Mouse (Mus musculus) lung, embryonic 15.5 days (tissue): Measurements from ENCODE around the gene Palld. TPM values are rescaled to one million over a fixed set of nuclear protein-coding genes. Genes with fewer than 3 reads are reported as not detected.

Experiments
- ATAC-seq: fragments of 200-750 bp; cut with Nextera tagmentation; 2 replicates; pipeline ENCODE4 v1.8.0; 2017; ENCODE audit warnings: moderate number of reproducible peaks, borderline replicate concordance; ENCODE audit not compliant: low FRiP score, low TSS enrichment; ENCODE audit errors: extremely low read depth
- H3K27ac ChIP-seq: fragments of 300-500 bp; sonication (generic); 2 replicates; pipeline ENCODE4 v1.5.1; 2015; ENCODE audit warnings: moderate library complexity, mild to moderate bottlenecking, inconsistent platforms
- H3K27me3 ChIP-seq: fragments of 300-500 bp; sonication (generic); 2 replicates; pipeline ENCODE4 v1.6.1; 2015; ENCODE audit warnings: inconsistent platforms
- H3K36me3 ChIP-seq: fragments of 300-500 bp; sonication (generic); 2 replicates; pipeline ENCODE4 v1.6.1; 2015; ENCODE audit warnings: inconsistent platforms
- H3K4me1 ChIP-seq: fragments of 300-500 bp; sonication (generic); 2 replicates; pipeline ENCODE4 v1.6.1; 2015; ENCODE audit warnings: inconsistent platforms
- H3K4me2 ChIP-seq: fragments of 300-500 bp; sonication (generic); 2 replicates; pipeline ENCODE4 v1.6.1; 2015; ENCODE audit warnings: inconsistent platforms, mild to moderate bottlenecking, moderate library complexity
- H3K4me3 ChIP-seq: fragments of 300-500 bp; sonication (generic); 2 replicates; pipeline ENCODE4 v1.5.1; 2015; ENCODE audit warnings: mild to moderate bottlenecking, inconsistent platforms
- H3K9ac ChIP-seq: fragments of 300-500 bp; sonication (generic); 2 replicates; pipeline ENCODE4 v1.6.1; 2015; ENCODE audit warnings: inconsistent platforms
- H3K9me3 ChIP-seq: fragments of 300-500 bp; sonication (generic); 2 replicates; pipeline ENCODE4 v1.6.1; 2016; ENCODE audit warnings: inconsistent platforms
- WGBS: fragments of 180-500 bp; shearing (Covaris S2); methylation state at CpG from one replicate; pipeline ENCODE4 v1.1.7; 2015; 5-methylcytosine and 5-hydroxymethylcytosine counted together
- polyA plus RNA-seq: library from polyadenylated mRNA; unstranded; fragments of >200 nt; fragmentation: Nextera tagmentation; extraction: Ambion mirVana; gene quantifications from 2 replicates; pipeline ENCODE4 v1.2.1, GENCODE M21; 2015

Gene Palld
- polyA plus RNA-seq, 1 experiment from 2014 or later = 96.5 TPM

DNA sequence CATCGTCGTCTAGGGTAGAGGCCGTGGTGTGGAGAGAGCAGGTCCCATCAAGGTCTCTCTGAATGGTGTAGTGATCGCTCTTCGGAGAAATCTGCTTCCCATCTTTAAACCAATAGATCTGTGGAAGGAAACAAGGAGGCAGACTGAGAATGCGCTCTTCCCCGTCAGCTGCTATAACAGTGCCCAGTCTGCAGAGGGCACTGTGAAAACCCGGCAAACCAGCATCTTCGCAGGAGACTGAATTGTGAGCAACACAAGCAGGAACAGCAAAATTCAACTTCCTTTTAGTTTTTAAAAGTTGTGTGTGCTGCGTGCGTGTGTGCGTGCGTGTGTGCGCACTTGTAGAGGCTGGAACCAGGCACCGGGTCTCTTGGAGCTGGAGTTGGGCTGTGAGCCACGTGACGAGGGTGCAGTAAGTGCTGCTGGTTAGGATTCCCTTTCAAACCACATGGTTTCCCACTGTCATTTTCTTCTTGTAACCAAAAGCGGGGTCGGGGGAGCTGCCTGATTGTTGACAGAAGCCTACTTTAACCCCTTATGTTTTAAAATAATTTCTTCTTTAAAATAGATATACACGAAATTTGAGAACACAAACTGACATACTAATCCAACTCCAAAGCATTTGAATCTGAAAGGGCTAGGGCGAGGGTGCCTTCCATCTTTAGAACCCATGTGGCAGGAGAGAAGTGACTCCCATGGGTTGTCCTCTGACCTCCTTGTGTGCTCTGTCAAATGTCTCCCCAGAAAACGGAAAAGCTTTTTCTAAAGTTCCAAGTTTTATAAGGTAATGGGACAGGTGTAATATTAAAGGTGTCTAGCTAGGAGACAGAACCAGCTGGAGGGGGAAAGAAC lies 370.3 kb downstream of the Palld start:
- no peak overlapping the region for H3K27ac ChIP-seq
- no peak for ATAC-seq
- H3K4me1 ChIP-seq = no peaks in the 10 kb centered on the region
- WGBS = 73% methylated on average over 22 of the region's 22 CpGs
- no peak overlapping the region for H3K4me2 ChIP-seq
- no peaks in the 10 kb centered on the region for H3K27me3 ChIP-seq
- no peaks in the 10 kb centered on the region for H3K9me3 ChIP-seq
- no peak overlapping the region for H3K9ac ChIP-seq
- peaks cover 43% of the 10 kb centered on the region for H3K36me3 ChIP-seq
- H3K4me3 ChIP-seq = no peak overlapping the region

DNA sequence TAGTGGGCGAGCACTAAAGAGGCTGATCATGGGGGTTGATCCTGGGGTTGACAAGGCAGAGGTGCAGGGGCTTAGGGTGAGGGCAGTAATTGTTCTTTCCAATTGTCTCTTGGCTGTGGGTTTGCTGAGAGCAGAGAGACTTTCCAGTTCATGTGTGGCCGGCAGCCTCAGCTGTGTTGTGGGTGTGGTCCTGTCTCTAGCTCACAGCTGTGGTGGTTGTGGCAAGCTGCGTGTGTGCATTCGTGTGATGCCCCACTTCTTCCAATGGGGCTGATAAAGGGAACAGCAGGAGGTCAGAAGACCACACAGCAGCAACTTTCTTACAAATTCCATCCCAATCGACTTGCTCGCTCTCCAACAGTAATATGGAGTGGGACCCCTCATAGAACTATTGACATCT lies 373.8 kb downstream of the Palld start:
- no peaks in the 10 kb centered on the region for H3K9me3 ChIP-seq
- no peak overlapping the region for H3K4me2 ChIP-seq
- no peak for ATAC-seq
- H3K4me1 ChIP-seq = no peaks in the 10 kb centered on the region
- H3K27me3 ChIP-seq = no peaks in the 10 kb centered on the region
- 66% methylated on average over 6 of the region's 6 CpGs for WGBS
- no peak overlapping the region for H3K4me3 ChIP-seq
- no peak overlapping the region for H3K9ac ChIP-seq
- no peak overlapping the region for H3K27ac ChIP-seq
- H3K36me3 ChIP-seq = peaks cover 32% of the 10 kb centered on the region

DNA sequence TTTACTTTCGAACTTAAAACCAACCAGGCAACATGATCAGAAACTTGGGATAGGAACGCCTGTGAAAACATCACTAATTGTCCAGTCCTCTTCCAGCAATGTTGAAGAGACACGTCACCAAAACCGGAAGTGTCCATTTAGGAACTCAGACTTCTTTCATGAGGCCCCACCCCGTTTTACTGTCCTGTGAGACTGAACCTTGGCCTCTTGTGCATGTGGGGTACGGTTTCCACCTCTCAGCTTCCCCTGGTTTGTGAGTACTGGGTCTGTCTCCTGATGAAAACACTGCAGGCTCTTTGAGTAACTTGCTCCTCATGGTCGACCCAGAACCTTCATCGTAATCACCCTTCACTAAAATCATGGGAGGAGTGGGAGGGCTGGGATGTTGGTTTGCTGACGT lies 374.3 kb downstream of the Palld start:
- Histone ChIP-seq H3K9me3 (no peaks in the 10 kb centered on the region), H3K27ac (no peak overlapping the region), H3K9ac (no peak overlapping the region), H3K27me3 (no peaks in the 10 kb centered on the region), H3K4me1 (no peaks in the 10 kb centered on the region), H3K4me2 (no peak overlapping the region), H3K36me3 (peaks cover 30% of the 10 kb centered on the region), H3K4me3 (no peak overlapping the region)
- ATAC-seq = no peak
- 86% methylated on average over 9 of the region's 9 CpGs for whole genome bisulfite sequencing

DNA sequence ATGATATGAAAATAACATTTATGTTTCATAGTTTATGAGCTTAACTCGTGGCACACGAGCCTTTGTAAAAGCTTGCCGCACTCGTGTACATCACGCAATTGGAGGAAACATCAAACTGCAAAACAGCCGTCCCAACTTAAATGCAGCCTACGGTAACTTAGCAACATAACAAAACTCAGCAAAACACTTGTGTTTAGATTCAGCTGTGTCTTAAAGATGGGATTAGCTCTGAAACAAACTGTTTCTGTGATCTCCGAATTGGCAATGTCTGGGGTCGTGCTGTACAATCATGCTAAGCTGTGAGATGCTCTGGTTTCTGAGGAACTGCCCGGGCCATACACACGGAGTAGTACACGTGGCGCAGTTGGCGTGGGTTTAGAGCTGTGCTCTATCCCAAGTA lies 375.5 kb downstream of the Palld start:
- 83% methylated on average over 14 of the region's 14 CpGs for WGBS

DNA sequence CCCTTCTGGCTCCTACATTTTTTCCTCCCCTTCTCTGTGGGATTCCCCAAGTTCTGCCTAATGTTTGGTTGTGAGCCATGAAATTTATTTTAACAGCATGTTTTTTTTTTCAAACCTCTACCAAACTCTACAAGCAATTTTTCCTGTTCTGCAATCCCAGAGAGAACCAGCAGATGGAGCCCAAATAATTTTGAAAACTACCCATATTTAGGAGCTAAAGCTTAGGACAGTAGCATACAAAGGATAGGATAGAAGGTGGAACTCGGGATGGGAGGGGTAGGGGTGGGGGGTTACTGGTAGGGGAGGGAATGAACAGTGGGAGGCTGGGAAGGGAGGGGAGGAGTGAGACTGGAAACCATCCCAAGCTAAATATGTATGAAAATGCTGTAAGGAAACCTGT lies 380.4 kb downstream of the Palld start:
- Histone ChIP-seq H3K27me3 (no peaks in the 10 kb centered on the region), H3K27ac (no peak overlapping the region), H3K4me1 (no peaks in the 10 kb centered on the region), H3K36me3 (peaks cover 38% of the 10 kb centered on the region), H3K4me3 (no peak overlapping the region), H3K9me3 (no peaks in the 10 kb centered on the region), H3K9ac (no peak overlapping the region), H3K4me2 (no peak overlapping the region)
- 4% methylated on average over 1 of the region's 1 CpGs for WGBS
- no peak for ATAC-seq

More for the DNA sequence above, 375.5 kb downstream of the Palld start:
- Histone ChIP-seq H3K27ac (no peak overlapping the region), H3K36me3 (peaks cover 26% of the 10 kb centered on the region), H3K27me3 (no peaks in the 10 kb centered on the region), H3K9me3 (no peaks in the 10 kb centered on the region), H3K4me1 (no peaks in the 10 kb centered on the region), H3K4me2 (no peak overlapping the region), H3K4me3 (no peak overlapping the region), H3K9ac (no peak overlapping the region)
- no peak for ATAC-seq

DNA sequence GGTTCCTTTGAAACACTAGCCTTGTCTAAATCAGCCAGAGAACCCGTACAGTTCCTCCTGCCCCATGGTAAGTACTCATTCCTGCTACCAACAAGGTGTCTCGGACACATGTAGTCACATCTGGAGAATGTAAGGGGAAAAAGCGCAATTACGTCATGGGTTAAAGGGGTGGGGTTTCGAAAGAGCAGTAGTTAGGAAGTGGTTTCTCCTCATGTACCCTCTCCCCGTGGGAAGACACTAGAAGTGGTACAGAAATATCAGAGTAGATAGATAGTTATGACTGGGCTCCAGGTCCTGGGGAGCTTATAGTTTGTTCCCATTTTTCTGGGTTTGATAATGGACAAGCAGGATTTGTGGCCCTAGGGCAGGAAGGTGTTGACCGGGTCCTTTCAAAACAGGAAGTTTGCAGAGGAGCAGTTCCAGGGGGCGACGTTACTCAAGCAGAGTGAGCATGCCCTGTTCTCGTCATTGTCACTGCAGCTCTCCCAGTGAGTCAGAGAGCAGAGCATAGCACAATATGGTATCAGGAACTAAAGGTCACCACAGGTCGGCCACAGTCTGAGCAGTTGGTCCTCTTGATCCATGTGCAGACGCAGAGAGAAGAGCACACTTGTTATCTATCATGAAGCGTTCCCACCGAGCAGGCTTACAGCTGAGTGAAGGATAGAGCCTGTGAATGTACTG lies 384.8 kb downstream of the Palld start:
- Histone ChIP-seq H3K9me3 (no peaks in the 10 kb centered on the region), H3K36me3 (peaks cover 45% of the 10 kb centered on the region), H3K4me3 (no peak overlapping the region), H3K4me2 (no peak overlapping the region), H3K27me3 (no peaks in the 10 kb centered on the region), H3K9ac (no peak overlapping the region), H3K4me1 (no peaks in the 10 kb centered on the region), H3K27ac (no peak overlapping the region)
- WGBS = 66% methylated on average over 14 of the region's 14 CpGs
- ATAC-seq = no peak; the same call in 1 of the 2 replicates

DNA sequence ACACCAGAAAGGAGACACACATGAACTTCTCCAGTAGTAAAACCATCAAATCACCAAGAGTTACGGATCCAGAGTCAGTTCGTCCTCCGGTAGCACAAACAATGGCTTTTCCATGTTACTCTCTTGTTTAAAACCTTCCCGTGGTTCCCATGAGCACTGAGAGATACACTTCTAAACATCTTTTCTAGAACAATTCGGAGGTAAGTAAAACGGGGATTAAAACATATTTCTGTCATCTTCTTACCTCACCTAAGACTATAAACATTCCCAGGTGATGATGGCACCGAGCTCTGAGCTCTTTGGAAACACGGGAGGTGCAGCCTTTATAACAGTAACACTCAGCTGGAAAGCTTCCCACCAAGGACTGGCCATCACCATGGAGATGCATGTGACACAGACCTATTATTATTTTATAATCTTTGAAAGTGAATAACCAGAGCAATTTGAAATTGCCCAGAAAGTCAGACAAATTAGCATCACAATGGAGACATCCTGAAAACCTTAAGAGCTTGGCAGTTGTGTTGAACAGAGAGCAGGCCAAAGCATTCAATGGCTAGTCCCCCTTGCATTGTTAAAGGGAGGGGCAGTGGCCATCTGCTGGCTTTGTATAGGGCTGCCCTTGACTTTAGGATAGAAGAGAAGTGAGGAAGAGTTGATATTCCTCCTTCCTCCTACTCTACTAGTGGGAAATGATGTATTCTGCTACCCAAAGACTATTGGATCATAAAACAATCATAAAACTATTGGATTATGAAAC lies 385.6 kb downstream of the Palld start:
- H3K36me3 ChIP-seq = peaks cover 52% of the 10 kb centered on the region
- 76% methylated on average over 8 of the region's 8 CpGs for WGBS

DNA sequence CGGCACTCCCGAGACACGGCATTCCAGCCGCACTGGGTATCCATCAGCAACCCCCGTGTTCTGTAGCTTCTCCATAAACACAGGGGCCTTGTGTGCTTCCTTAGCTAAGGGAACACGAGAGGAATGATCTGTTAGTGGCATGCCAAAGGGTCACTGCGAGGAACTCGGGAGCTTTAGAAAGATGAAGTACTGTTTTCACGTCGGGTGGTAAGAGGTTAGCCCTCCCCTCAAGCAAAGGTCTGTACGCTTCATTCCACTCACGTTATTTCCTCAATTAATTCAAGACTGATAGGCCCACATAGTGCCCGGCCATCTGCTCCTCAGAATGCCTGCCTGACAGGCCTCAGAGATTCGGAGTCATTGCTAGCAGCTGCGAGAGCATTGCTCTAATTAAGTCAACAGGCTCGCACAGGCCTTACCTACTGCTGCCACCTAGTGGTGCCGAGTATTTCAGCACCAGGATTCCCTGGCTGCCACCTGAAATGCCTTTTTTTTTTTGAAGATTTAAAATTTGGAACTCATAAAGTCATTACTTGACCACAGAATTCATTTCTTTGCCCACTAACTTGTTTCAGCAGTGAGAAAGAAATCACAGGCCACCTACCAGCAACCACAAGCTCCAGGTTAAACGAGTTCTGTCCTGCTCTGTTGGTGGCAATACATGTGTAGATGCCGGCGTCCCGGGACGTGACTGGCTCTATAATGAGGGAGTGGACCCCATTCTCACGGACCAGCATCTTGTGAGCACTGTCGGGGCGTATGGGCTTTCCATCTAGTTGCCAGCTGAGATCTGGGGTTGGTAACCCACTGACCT lies 386.4 kb downstream of the Palld start:
- no peaks in the 10 kb centered on the region for H3K9me3 ChIP-seq
- H3K4me1 ChIP-seq = no peaks in the 10 kb centered on the region
- no peak overlapping the region for H3K4me2 ChIP-seq
- no peaks in the 10 kb centered on the region for H3K27me3 ChIP-seq
- H3K9ac ChIP-seq = no peak overlapping the region
- no peak overlapping the region for H3K27ac ChIP-seq
- ATAC-seq = no peak
- 46% methylated on average over 25 of the region's 25 CpGs for WGBS
- H3K36me3 ChIP-seq = peaks cover 58% of the 10 kb centered on the region
- no peak overlapping the region for H3K4me3 ChIP-seq

More for the DNA sequence above, 385.6 kb downstream of the Palld start:
- no peaks in the 10 kb centered on the region for H3K9me3 ChIP-seq
- ATAC-seq = no peak
- H3K4me2 ChIP-seq = no peak overlapping the region
- H3K4me1 ChIP-seq = no peaks in the 10 kb centered on the region
- H3K4me3 ChIP-seq = no peak overlapping the region
- H3K9ac ChIP-seq = no peak overlapping the region
- no peaks in the 10 kb centered on the region for H3K27me3 ChIP-seq
- no peak overlapping the region for H3K27ac ChIP-seq

DNA sequence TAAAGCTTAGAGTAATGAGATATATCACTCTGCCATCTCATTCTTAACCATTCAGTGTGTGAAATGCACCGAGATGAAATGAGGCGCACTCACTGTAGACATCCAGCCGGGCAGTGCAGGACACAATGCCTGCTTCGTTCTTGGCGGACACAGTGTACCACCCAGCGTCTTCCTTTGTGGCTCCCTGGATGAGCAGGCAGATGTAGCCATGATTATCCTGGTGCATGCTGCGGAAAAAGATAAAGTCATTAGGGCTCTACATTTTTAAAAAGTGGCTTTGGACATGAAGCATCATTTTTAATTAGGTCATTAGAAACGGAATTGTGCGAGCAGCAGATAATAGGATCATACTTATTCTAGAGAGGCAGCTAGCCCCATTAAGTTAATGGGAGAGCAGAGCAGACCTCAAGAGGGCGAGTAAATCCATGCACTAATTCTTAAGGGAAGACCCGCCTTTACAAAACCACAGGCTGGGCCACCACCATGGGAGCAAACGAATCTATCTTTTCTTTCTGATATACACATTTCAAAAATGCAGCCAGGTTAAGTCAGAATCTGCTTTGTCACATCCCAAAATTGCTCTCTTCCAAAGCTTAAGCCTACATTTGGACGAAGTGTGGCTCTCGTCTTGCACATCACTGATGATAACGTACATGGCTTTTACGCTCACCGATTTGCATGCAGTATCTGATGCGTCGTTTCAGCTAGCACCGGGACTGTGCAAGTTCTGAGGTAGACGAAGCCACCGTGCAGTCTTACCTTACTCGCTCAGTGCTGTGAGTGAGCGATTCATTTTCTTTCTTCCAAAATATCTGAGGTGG lies 387.2 kb downstream of the Palld start:
- H3K9ac ChIP-seq = no peak overlapping the region
- no peaks in the 10 kb centered on the region for H3K27me3 ChIP-seq
- no peak overlapping the region for H3K27ac ChIP-seq
- ATAC-seq = no peak
- H3K36me3 ChIP-seq = peaks cover 61% of the 10 kb centered on the region
- H3K4me2 ChIP-seq = no peak overlapping the region
- 91% methylated on average over 24 of the region's 24 CpGs for WGBS
- no peaks in the 10 kb centered on the region for H3K9me3 ChIP-seq
- no peak overlapping the region for H3K4me3 ChIP-seq
- no peaks in the 10 kb centered on the region for H3K4me1 ChIP-seq

DNA sequence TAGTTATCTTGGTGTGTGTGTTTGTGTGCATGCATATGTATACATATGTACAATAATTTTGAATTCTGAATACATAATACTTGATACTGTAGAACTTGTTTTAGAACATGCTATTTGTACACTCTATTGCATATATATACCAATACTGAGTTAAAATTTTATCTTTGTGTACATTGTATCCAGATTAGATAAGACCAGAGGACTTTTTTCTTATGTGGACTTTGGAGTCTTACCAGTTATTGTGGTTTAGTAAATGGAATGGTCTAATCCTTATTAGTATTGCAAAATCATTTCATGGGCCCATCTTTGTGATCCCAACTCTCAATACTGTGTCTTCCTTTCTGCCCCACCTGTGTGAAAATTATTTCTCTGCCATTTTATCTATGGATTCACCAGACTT lies 400.2 kb downstream of the Palld start:
- no peaks in the 10 kb centered on the region for H3K4me1 ChIP-seq
- no peak overlapping the region for H3K4me3 ChIP-seq
- H3K36me3 ChIP-seq = no peaks in the 10 kb centered on the region; the same call in 1 of the 2 replicates
- ATAC-seq = no peak
- no peaks in the 10 kb centered on the region for H3K9me3 ChIP-seq
- no peaks in the 10 kb centered on the region for H3K27me3 ChIP-seq
- H3K4me2 ChIP-seq = no peak overlapping the region
- H3K27ac ChIP-seq = no peak overlapping the region
- no peak overlapping the region for H3K9ac ChIP-seq

DNA sequence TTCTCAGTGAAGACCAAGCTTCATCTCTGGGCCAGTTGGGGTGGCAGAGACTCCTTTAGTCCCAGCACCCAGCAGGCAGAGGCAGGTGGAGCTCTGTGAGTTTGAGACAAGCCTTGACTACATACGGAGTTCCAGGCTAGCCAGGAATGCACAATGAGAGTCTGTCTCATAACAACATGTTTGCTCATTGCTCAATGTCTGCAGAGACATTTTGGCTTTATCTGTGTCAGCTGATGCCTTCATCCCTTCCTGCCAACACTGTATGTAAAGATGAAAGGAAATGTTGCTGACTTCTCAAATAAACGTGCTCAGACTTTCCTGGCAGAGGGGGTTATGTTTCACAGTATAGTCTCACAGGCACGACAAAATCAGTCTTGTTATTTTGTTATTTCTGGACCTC lies 401.6 kb downstream of the Palld start:
- Histone ChIP-seq H3K36me3 (no peaks in the 10 kb centered on the region; the same call in 1 of the 2 replicates), H3K4me3 (no peak overlapping the region), H3K9me3 (no peaks in the 10 kb centered on the region), H3K4me1 (no peaks in the 10 kb centered on the region), H3K27me3 (no peaks in the 10 kb centered on the region), H3K9ac (no peak overlapping the region), H3K27ac (no peak overlapping the region), H3K4me2 (no peak overlapping the region)
- ATAC-seq = no peak
- WGBS = 35% methylated on average over 3 of the region's 3 CpGs
